ENCODE assay signal across 20 mouse cellular contexts in the genomic region with DNA sequence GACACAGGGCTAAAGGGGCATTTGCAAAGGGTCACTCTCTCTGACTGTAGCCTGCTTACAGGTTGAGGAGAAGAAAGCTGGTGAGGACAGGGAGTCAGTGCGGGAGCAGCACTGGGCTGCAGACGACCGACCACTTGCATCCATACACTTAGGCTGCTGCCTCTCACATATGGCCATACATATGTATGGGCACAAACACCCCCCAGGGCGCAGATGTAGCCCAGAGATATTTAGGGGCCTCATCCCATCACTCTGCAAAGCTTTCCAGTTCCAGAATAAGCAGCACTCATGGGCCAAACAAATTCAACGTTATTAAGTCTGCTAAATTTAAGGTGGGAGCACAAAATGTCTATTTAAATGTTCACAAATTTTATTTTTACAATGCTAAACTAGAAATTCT. TPM values are rescaled to one million over a fixed set of nuclear protein-coding genes. Genes with fewer than 3 reads are reported as not detected.
DNase-seq lines count a peak whose midpoint lies in the region; ATAC-seq and TF ChIP-seq lines count a peak whose summit lies in the region.
"Had no signal": no experiment of that assay in that cellular context is flagged by ENCODE, and none has a peak within 500 bp of the region (broad histone marks: within the 10 kb centered on the region; RNA-seq: fewer than 3 reads in every experiment).

No protein-coding gene starts in this region.

- H3K4me2 ChIP-seq in forebrain, embryonic 16.5 days (ENCODE audit: low read length), result no peak overlapping the region
- H3K4me2 ChIP-seq: hindbrain, embryonic 12.5 days had no signal

- WGBS in forebrain, embryonic 16.5 days, result 73% methylated on average over 5 of the region's 5 CpGs
- WGBS in forebrain, embryonic 10.5 days, result 92% methylated on average over 5 of the region's 5 CpGs

- intact Hi-C loops in left cerebral cortex, postnatal 14 days (cut with DNase I), result no loop called here
- intact Hi-C loops in left cerebral cortex, adult 2 months (cut with DNase I), result no loop called here

- no peak overlapping the region for H3K9ac ChIP-seq in forebrain, embryonic 16.5 days (replicated peaks; ENCODE audit: low read depth, low read length)
- H3K9ac ChIP-seq: hindbrain, embryonic 12.5 days had no signal

- no peak for DNase-seq in forebrain, embryonic 10.5 days (ENCODE audit: extremely low spot score, low spot score)
- DNase-seq in left cerebral cortex, postnatal 14 days (ENCODE audit: low spot score in 2 of 2), result peak; percentile 40 to 44
- no peak for DNase-seq in left cerebral cortex, adult 2 months (ENCODE audit: extremely low spot score in 1 of 2, low spot score in 2 of 2)
- DNase-seq in right cerebral cortex, postnatal 10 days (ENCODE audit: low spot score in 2 of 2), result peak; percentile 57 to 74
- no peak for DNase-seq in right cerebral cortex, adult 2 months (ENCODE audit: low spot score in 2 of 2)
- no peak for DNase-seq in layer of hippocampus, adult 2 months (ENCODE audit: low spot score in 2 of 2)
- DNase-seq in cerebellum, postnatal 14 days, result no peak
- DNase-seq: adrenal gland, postnatal 10 days; cerebellum, adult 18-20 months; cerebellum, adult 9-11 months; heart, adult 18-20 months; heart, postnatal 10 days; heart, postnatal 4 days had no signal

- H3K36me3 ChIP-seq in forebrain, embryonic 16.5 days (ENCODE audit: control insufficient read depth, insufficient read depth), result peaks cover 15% of the 10 kb centered on the region
- peaks cover 100% of the 10 kb centered on the region for H3K36me3 ChIP-seq in forebrain, embryonic 10.5 days (replicated peaks)

- no peaks in the 10 kb centered on the region for H3K27me3 ChIP-seq in forebrain, embryonic 16.5 days (replicated peaks; ENCODE audit: control insufficient read depth, insufficient read depth, low read length)
- H3K27me3 ChIP-seq in forebrain, embryonic 10.5 days (ENCODE audit: poor library complexity, severe bottlenecking), result no peaks in the 10 kb centered on the region
- H3K27me3 ChIP-seq: hindbrain, embryonic 12.5 days had no signal

- H3K9me3 ChIP-seq in forebrain, embryonic 16.5 days (ENCODE audit: control insufficient read depth, low read length), result no peaks in the 10 kb centered on the region
- H3K9me3 ChIP-seq in forebrain, embryonic 10.5 days, result no peaks in the 10 kb centered on the region
- H3K9me3 ChIP-seq: embryonic facial prominence, embryonic 10.5 days; heart, embryonic 10.5 days; hindbrain, embryonic 12.5 days had no signal

- TF ChIP-seq CTCF in left cerebral cortex, adult 2 months (IDR thresholded peaks at IDR 0.05), result no peak
- no peak for TF ChIP-seq CTCF in layer of hippocampus, adult 2 months (conservative IDR thresholded peaks at IDR 0.05)

- no peak for ATAC-seq in forebrain, embryonic 16.5 days
- ATAC-seq: hindbrain, embryonic 16.5 days; inflammation-experienced regulatory T-cells, adult 6 months had no signal

- H3K4me1 ChIP-seq in forebrain, embryonic 16.5 days (replicated peaks; ENCODE audit: control insufficient read depth, insufficient read depth, low read length), result peaks cover 10% of the 10 kb centered on the region
- no peaks in the 10 kb centered on the region for H3K4me1 ChIP-seq in forebrain, embryonic 10.5 days
- H3K4me1 ChIP-seq: embryonic facial prominence, embryonic 10.5 days; heart, embryonic 10.5 days; hindbrain, embryonic 12.5 days had no signal

- 0 out of 2 replicates have a peak overlapping the region, but pooled peaks have one; percentile 25 for H3K27ac ChIP-seq in forebrain, embryonic 16.5 days (ENCODE audit: low read length)
- H3K27ac ChIP-seq in forebrain, embryonic 10.5 days, result no peak overlapping the region
- no peak overlapping the region for H3K27ac ChIP-seq in left cerebral cortex, adult 2 months
- no peak overlapping the region for H3K27ac ChIP-seq in layer of hippocampus, adult 2 months
- H3K27ac ChIP-seq: embryonic facial prominence, embryonic 10.5 days; heart, embryonic 10.5 days; hindbrain, embryonic 12.5 days had no signal

- no peak overlapping the region for H3K4me3 ChIP-seq in forebrain, embryonic 16.5 days (replicated peaks; ENCODE audit: low read length)
- H3K4me3 ChIP-seq in forebrain, embryonic 10.5 days, result no peak overlapping the region
- H3K4me3 ChIP-seq in left cerebral cortex, adult 2 months, result no peak overlapping the region
- no peak overlapping the region for H3K4me3 ChIP-seq in layer of hippocampus, adult 2 months
- H3K4me3 ChIP-seq: embryonic facial prominence, embryonic 10.5 days; heart, embryonic 10.5 days; hindbrain, embryonic 12.5 days had no signal

RNA-seq across cellular contexts. Expression of a gene that starts 59.9 kb away (rescaled TPM):
- 30.3 and 33.3 TPM in 2 replicates for polyA plus RNA-seq in forebrain, embryonic 16.5 days (2015; fragmentation: Nextera tagmentation; extraction: Ambion mirVana)
- 12.5 and 13.1 TPM in 2 replicates for polyA plus RNA-seq in forebrain, embryonic 10.5 days (2016; fragmentation: Nextera tagmentation; extraction: Ambion mirVana)
- 10 to 100 TPM; 10.5 to 11.3 TPM for total RNA-seq in left cerebral cortex, postnatal 14 days (2021)
- total RNA-seq in left cerebral cortex, adult 2 months (2021), result 1 to 10 TPM; 7.4 to 9.4 TPM
- total RNA-seq in layer of hippocampus, adult 2 months (2021), result 1 to 10 TPM; 4.5 to 4.6 TPM
- total RNA-seq: MEL had no signal

Comparison
In these comparisons a context has a peak if more than half of its experiments do, and no peak if none do; other contexts are left out.
1. DNase-seq: peak in left cerebral cortex, postnatal 14 days (2 of 2) and right cerebral cortex, postnatal 10 days (2 of 2); none in forebrain, embryonic 10.5 days (single experiment), left cerebral cortex, adult 2 months (0 of 2), right cerebral cortex, adult 2 months (0 of 2), layer of hippocampus, adult 2 months (0 of 2) and cerebellum, postnatal 14 days (0 of 2).